Comparison of ENCODE assay signal across 9 mouse cellular contexts in the genomic region with DNA sequence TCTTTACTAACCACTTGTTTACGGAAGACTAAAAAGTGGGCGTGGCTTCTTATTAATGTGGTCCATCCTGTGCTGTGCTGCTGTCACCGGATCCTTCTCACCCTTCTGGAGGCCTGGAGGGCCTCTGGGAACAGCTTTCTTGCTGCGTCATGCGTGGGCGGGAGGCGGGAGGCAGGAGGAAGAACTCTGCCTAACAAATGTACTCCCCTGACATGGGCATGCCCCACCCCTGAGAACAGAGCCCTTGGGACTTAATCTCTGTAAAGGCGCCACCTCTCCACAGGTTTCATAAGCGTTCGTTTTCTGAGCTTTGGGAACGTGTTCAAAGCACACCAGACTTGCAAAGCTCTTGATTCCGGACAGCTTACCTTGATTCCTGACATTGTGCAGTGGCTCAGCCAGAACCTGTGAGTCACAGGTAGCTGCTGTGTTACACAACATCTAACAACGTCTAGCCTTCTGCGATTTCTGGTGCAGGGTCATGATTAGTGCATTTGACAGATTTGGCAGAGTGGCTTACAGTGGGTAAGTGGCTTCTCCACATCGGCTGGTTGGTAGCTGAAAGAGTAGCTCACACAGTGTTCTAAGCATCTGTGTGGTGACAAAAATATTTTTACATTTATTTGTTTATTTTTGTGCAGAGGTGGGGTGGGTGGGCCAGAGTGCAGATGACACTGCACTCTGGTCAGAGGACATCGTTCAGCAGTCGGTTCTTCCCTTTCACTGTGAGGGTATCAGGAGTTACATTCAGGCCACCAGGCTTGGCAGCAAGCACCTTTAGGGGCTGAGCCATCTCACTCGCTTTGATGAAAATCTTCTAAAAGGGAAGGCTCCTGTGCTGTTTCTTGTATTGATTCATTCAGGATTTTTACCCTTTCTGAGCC. TPM values are rescaled to one million over a fixed set of nuclear protein-coding genes. Genes with fewer than 3 reads are reported as not detected.
DNase-seq lines count a peak whose midpoint lies in the region; ATAC-seq and TF ChIP-seq lines count a peak whose summit lies in the region.
"Had no signal": no experiment of that assay in that cellular context is flagged by ENCODE, and none has a peak within 500 bp of the region (broad histone marks: within the 10 kb centered on the region; RNA-seq: fewer than 3 reads in every experiment).

No protein-coding gene starts in this region.

- H3K36me3 ChIP-seq in C2C12 (ENCODE audit: control insufficient read depth, insufficient read depth) (no peaks in the 10 kb centered on the region), MEL (ENCODE audit: control insufficient read depth in 1 of 2, insufficient read depth in 2 of 2, low read length in 2 of 2) (peaks cover 0 to 2% of the 10 kb centered on the region in 2 experiments; a peak in 2 of 4 replicates)
- no peaks in the 10 kb centered on the region for H3K36me3 ChIP-seq in liver, embryonic 16.5 days (ENCODE audit: control insufficient read depth, insufficient read depth)
- H3K36me3 ChIP-seq in forebrain, embryonic 14.5 days (ENCODE audit: control insufficient read depth, insufficient read depth, low read length) = no peaks in the 10 kb centered on the region
- no peaks in the 10 kb centered on the region for H3K36me3 ChIP-seq in hindbrain, embryonic 12.5 days
- H3K36me3 ChIP-seq in midbrain, postnatal 0 days (ENCODE audit: insufficient read depth, low read length) = no peaks in the 10 kb centered on the region

- no peaks in the 10 kb centered on the region for H3K27me3 ChIP-seq in C2C12 (ENCODE audit: control insufficient read depth, insufficient read depth, insufficient read length)
- no peaks in the 10 kb centered on the region for H3K27me3 ChIP-seq in MEL (ENCODE audit: control insufficient read depth in 1 of 2, insufficient read depth in 2 of 2, low read length in 2 of 2)
- H3K27me3 ChIP-seq in liver, embryonic 16.5 days (ENCODE audit: control insufficient read depth, insufficient read depth, low read depth, low read length) = no peaks in the 10 kb centered on the region
- no peaks in the 10 kb centered on the region for H3K27me3 ChIP-seq in forebrain, embryonic 14.5 days (replicated peaks; ENCODE audit: control insufficient read depth, insufficient read depth, low read length)
- no peaks in the 10 kb centered on the region for H3K27me3 ChIP-seq in hindbrain, embryonic 12.5 days
- no peaks in the 10 kb centered on the region for H3K27me3 ChIP-seq in midbrain, postnatal 0 days (ENCODE audit: insufficient read depth, low read length)

- H3K9ac ChIP-seq in MEL (ENCODE audit: control insufficient read depth, low read depth, low read length, poor library complexity, severe bottlenecking) = peak overlapping the region; percentile 21; the same call in 1 of the 2 replicates
- no peak overlapping the region for H3K9ac ChIP-seq in liver, embryonic 16.5 days (ENCODE audit: low read depth, low read length)
- H3K9ac ChIP-seq in forebrain, embryonic 14.5 days (ENCODE audit: low read length) = no peak overlapping the region
- H3K9ac ChIP-seq in hindbrain, embryonic 12.5 days = no peak overlapping the region
- no peak overlapping the region for H3K9ac ChIP-seq in midbrain, postnatal 0 days (replicated peaks; ENCODE audit: low read length, poor library complexity, severe bottlenecking)

- peak; percentile 91 for DNase-seq in MEL (ENCODE audit: low read depth, low spot score)
- peak; percentile 76 for DNase-seq in fibroblast of lung, adult 2 months (ENCODE audit: low read depth)
- DNase-seq in cerebellum, adult 11-12 months = no peak
- no peak for DNase-seq in forebrain, embryonic 14.5 days (ENCODE audit: low spot score)
- no peak for DNase-seq in midbrain, postnatal 0 days (ENCODE audit: low spot score)

- peak; percentile 69 for ATAC-seq in liver, embryonic 16.5 days (ENCODE audit: low read depth)
- ATAC-seq in forebrain, embryonic 14.5 days = no peak
- no peak for ATAC-seq in hindbrain, embryonic 12.5 days (ENCODE audit: low FRiP score)
- no peak for ATAC-seq in midbrain, postnatal 0 days (ENCODE audit: low FRiP score)

- H3K9me3 ChIP-seq in MEL (replicated peaks; ENCODE audit: insufficient read depth, low read length) = no peaks in the 10 kb centered on the region
- H3K9me3 ChIP-seq in liver, embryonic 16.5 days (replicated peaks; ENCODE audit: control insufficient read depth, low read length) = no peaks in the 10 kb centered on the region
- no peaks in the 10 kb centered on the region for H3K9me3 ChIP-seq in forebrain, embryonic 14.5 days (replicated peaks; ENCODE audit: control insufficient read depth, low read length)
- H3K9me3 ChIP-seq in hindbrain, embryonic 12.5 days (replicated peaks) = no peaks in the 10 kb centered on the region; the same call in 1 of the 2 replicates
- no peaks in the 10 kb centered on the region for H3K9me3 ChIP-seq in midbrain, postnatal 0 days (ENCODE audit: low read length)

- peak overlapping the region; percentile 57 for H3ac ChIP-seq in C2C12 (ENCODE audit: control insufficient read depth, insufficient read length, low read depth)

- TF ChIP-seq POLR2A in MEL (IDR thresholded peaks at IDR 0.05; ENCODE audit: control insufficient read depth in 1 of 2, insufficient read depth in 1 of 2, low read depth in 1 of 2, low read length in 2 of 2, poor library complexity in 1 of 2) = no peak

- TF ChIP-seq EP300 in MEL (IDR thresholded peaks at IDR 0.05; ENCODE audit: low read depth in 1 of 2, low read length in 2 of 2) = peak in 1 of 2 experiments; percentile 55; a peak in 3 of 4 replicates

- no peak overlapping the region for H3K27ac ChIP-seq in MEL (ENCODE audit: control insufficient read depth, low read depth, low read length)
- peak overlapping the region; percentile 69 for H3K27ac ChIP-seq in liver, embryonic 16.5 days (ENCODE audit: low read length)
- H3K27ac ChIP-seq in forebrain, embryonic 14.5 days (ENCODE audit: low read depth, low read length) = no peak overlapping the region
- H3K27ac ChIP-seq in hindbrain, embryonic 12.5 days = no peak overlapping the region
- no peak overlapping the region for H3K27ac ChIP-seq in midbrain, postnatal 0 days (ENCODE audit: low read depth, low read length)

- H3K4me3 ChIP-seq in C2C12 (ENCODE audit: insufficient read depth, poor library complexity, severe bottlenecking) (no peak overlapping the region), MEL (ENCODE audit: control insufficient read depth in 1 of 2, insufficient read depth in 1 of 2, low read depth in 2 of 2, low read length in 2 of 2) (peak overlapping the region; percentile 35 to 47; a peak in 3 of 4 replicates)
- H3K4me3 ChIP-seq in liver, embryonic 16.5 days (ENCODE audit: low read depth, low read length) = no peak overlapping the region
- no peak overlapping the region for H3K4me3 ChIP-seq in forebrain, embryonic 14.5 days (ENCODE audit: low read depth, low read length)
- no peak overlapping the region for H3K4me3 ChIP-seq in hindbrain, embryonic 12.5 days
- H3K4me3 ChIP-seq in midbrain, postnatal 0 days (ENCODE audit: low read depth, low read length) = no peak overlapping the region

- 37% methylated on average over 18 of the region's 18 CpGs for WGBS in liver, embryonic 16.5 days (ENCODE audit: insufficient replicate concordance)
- 70% methylated on average over 18 of the region's 18 CpGs for WGBS in forebrain, embryonic 14.5 days
- WGBS in hindbrain, embryonic 12.5 days = 67% methylated on average over 18 of the region's 18 CpGs
- WGBS in midbrain, postnatal 0 days = 71% methylated on average over 18 of the region's 18 CpGs

- peaks cover 0 to 5% of the 10 kb centered on the region in 2 experiments; a peak in 2 of 4 replicates for H3K4me1 ChIP-seq in MEL (ENCODE audit: control insufficient read depth in 1 of 2, insufficient read depth in 2 of 2, low read length in 2 of 2)
- no peaks in the 10 kb centered on the region for H3K4me1 ChIP-seq in liver, embryonic 16.5 days (ENCODE audit: control insufficient read depth, low read depth, low read length)
- H3K4me1 ChIP-seq in forebrain, embryonic 14.5 days (ENCODE audit: control insufficient read depth, insufficient read depth, low read length) = no peaks in the 10 kb centered on the region
- H3K4me1 ChIP-seq in hindbrain, embryonic 12.5 days = no peaks in the 10 kb centered on the region
- no peaks in the 10 kb centered on the region for H3K4me1 ChIP-seq in midbrain, postnatal 0 days (ENCODE audit: insufficient read depth, low read length)

- H3K4me2 ChIP-seq in liver, embryonic 16.5 days (ENCODE audit: low read depth, low read length) = no peak overlapping the region
- H3K4me2 ChIP-seq in forebrain, embryonic 14.5 days (ENCODE audit: low read length) = no peak overlapping the region
- H3K4me2 ChIP-seq in hindbrain, embryonic 12.5 days (replicated peaks) = no peak overlapping the region
- no peak overlapping the region for H3K4me2 ChIP-seq in midbrain, postnatal 0 days (ENCODE audit: low read depth, low read length, poor library complexity, severe bottlenecking)

- H3K79me3 ChIP-seq in C2C12 (ENCODE audit: low read depth) = no peaks in the 10 kb centered on the region

- TF ChIP-seq CTCF in C2C12 (IDR thresholded peaks at IDR 0.05; ENCODE audit: control insufficient read depth, insufficient read depth, insufficient read length) (no peak), MEL (IDR thresholded peaks at IDR 0.05 in 2 of 3, conservative IDR thresholded peaks at IDR 0.05 in 1 of 3; ENCODE audit: control insufficient read depth in 1 of 3, insufficient read depth in 1 of 3, low read depth in 2 of 3, low read length in 3 of 3, poor library complexity in 1 of 3, severe bottlenecking in 1 of 3) (no peak)
- no peak for TF ChIP-seq CTCF in midbrain, postnatal 0 days (IDR thresholded peaks at IDR 0.05)

- no peaks in the 10 kb centered on the region for H3K79me2 ChIP-seq in C2C12 (ENCODE audit: control insufficient read depth, insufficient read depth)
- H3K79me2 ChIP-seq in MEL (ENCODE audit: control insufficient read depth, insufficient read depth, low read length, poor library complexity) = no peaks in the 10 kb centered on the region

- TF ChIP-seq RAD21 in MEL (IDR thresholded peaks at IDR 0.05; ENCODE audit: low read depth, low read length) = no peak

RNA-seq across cellular contexts. Expression of a gene that starts 2.1 kb away (rescaled TPM):
- 2.3 TPM for polyA plus RNA-seq in C2C12 (2012; fragmentation: generic; extraction: Trizol)
- 0.26 TPM in 1 of 2 replicates, not detected in the other for total RNA-seq in MEL (2012; rRNA removed)
- polyA plus RNA-seq in MEL (2012; ENCODE audit: insufficient read depth in 1 of 2, insufficient read length in 2 of 2, low read depth in 1 of 2, low replicate concordance in 2 of 2, missing spikeins in 1 of 2) = under 1 TPM in 1 of 2 experiments, not detected in 1; 0.96 TPM
- 15.3 and 19.3 TPM in 2 replicates for polyA plus RNA-seq in liver, embryonic 16.5 days (2015; fragmentation: Nextera tagmentation; extraction: Ambion mirVana)
- not detected in 2 replicates for polyA plus RNA-seq in forebrain, embryonic 14.5 days (2014; fragmentation: Nextera tagmentation; extraction: Ambion mirVana)
- not detected in 2 replicates for polyA plus RNA-seq in hindbrain, embryonic 12.5 days (2016; fragmentation: Nextera tagmentation; extraction: Ambion mirVana)
- not detected in 2 replicates for total RNA-seq in midbrain, postnatal 0 days (2014; rRNA removed)
- 0.33 TPM in 1 of 2 replicates, not detected in the other for polyA plus RNA-seq in midbrain, postnatal 0 days (2015; fragmentation: Nextera tagmentation; extraction: Ambion mirVana)
- polyA plus RNA-seq: heart, embryonic 14.5 days had no signal

RNA-seq across cellular contexts. Expression of a gene that starts 29.1 kb away (rescaled TPM):
- polyA plus RNA-seq in C2C12 (2012; fragmentation: generic; extraction: Trizol) = not detected
- 0.16 TPM in 1 of 2 replicates, not detected in the other for total RNA-seq in MEL (2012; rRNA removed)
- under 1 TPM in 1 of 2 experiments, not detected in 1; 0.13 TPM for polyA plus RNA-seq in MEL (2012; ENCODE audit: insufficient read depth in 1 of 2, insufficient read length in 2 of 2, low read depth in 1 of 2, low replicate concordance in 2 of 2, missing spikeins in 1 of 2)
- polyA plus RNA-seq in liver, embryonic 16.5 days (2015; fragmentation: Nextera tagmentation; extraction: Ambion mirVana) = 5,304 and 6,290 TPM in 2 replicates
- polyA plus RNA-seq in forebrain, embryonic 14.5 days (2014; fragmentation: Nextera tagmentation; extraction: Ambion mirVana) = not detected in 2 replicates
- not detected in 2 replicates for polyA plus RNA-seq in hindbrain, embryonic 12.5 days (2016; fragmentation: Nextera tagmentation; extraction: Ambion mirVana)
- total RNA-seq in midbrain, postnatal 0 days (2014; rRNA removed) = 0.14 TPM in 1 of 2 replicates, not detected in the other
- polyA plus RNA-seq in midbrain, postnatal 0 days (2015; fragmentation: Nextera tagmentation; extraction: Ambion mirVana) = 0.36 TPM in 1 of 2 replicates, not detected in the other

RNA-seq across cellular contexts. Expression of a gene that starts 30.7 kb away (rescaled TPM):
- polyA plus RNA-seq in C2C12 (2012; fragmentation: generic; extraction: Trizol) (not detected), MEL (2012; ENCODE audit: insufficient read depth in 1 of 2, insufficient read length in 2 of 2, low read depth in 1 of 2, low replicate concordance in 2 of 2, missing spikeins in 1 of 2) (not detected)
- total RNA-seq in MEL (2012; rRNA removed) = not detected in 2 replicates
- polyA plus RNA-seq in liver, embryonic 16.5 days (2015; fragmentation: Nextera tagmentation; extraction: Ambion mirVana) = 6.4 and 9.0 TPM in 2 replicates
- not detected in 2 replicates for polyA plus RNA-seq in forebrain, embryonic 14.5 days (2014; fragmentation: Nextera tagmentation; extraction: Ambion mirVana)
- 0.18 TPM in 1 of 2 replicates, not detected in the other for polyA plus RNA-seq in hindbrain, embryonic 12.5 days (2016; fragmentation: Nextera tagmentation; extraction: Ambion mirVana)
- not detected in 2 replicates for total RNA-seq in midbrain, postnatal 0 days (2014; rRNA removed)
- polyA plus RNA-seq in midbrain, postnatal 0 days (2015; fragmentation: Nextera tagmentation; extraction: Ambion mirVana) = not detected in 2 replicates
- polyA plus RNA-seq: heart, embryonic 14.5 days had no signal

Comparison
In these comparisons a context has a peak if more than half of its experiments do, and no peak if none do; other contexts are left out.
1. H3K4me3 ChIP-seq: peak in MEL (2 of 2); none in C2C12 (single experiment), liver, embryonic 16.5 days (single experiment), forebrain, embryonic 14.5 days (single experiment), hindbrain, embryonic 12.5 days (single experiment) and midbrain, postnatal 0 days (single experiment).
2. DNase-seq: peak in MEL (single experiment) and fibroblast of lung, adult 2 months (single experiment); none in cerebellum, adult 11-12 months (single experiment), forebrain, embryonic 14.5 days (single experiment) and midbrain, postnatal 0 days (single experiment).
3. RNA of a gene that starts 29.1 kb away (polyA plus RNA-seq): 5,304 to 6,290 TPM in liver, embryonic 16.5 days; 0.36 TPM in midbrain, postnatal 0 days, 0.13 TPM in MEL, not detected in C2C12 (single experiment), not detected in forebrain, embryonic 14.5 days and not detected in hindbrain, embryonic 12.5 days; every median in the first group is over 1,000 times any median in the second.